Mouse (Mus musculus) heart, adult 2 months (tissue): ENCODE data around the gene Olfr1417. TPM values are rescaled to one million over a fixed set of nuclear protein-coding genes. Genes with fewer than 3 reads are reported as not detected.

Experiments
- DNase-seq, 2 experiments: peaks; one replicate each; pipeline ENCODE4 v3.0.0; 2021
- H3K27ac ChIP-seq: fragments of 200-600 bp; 2 replicates; pipeline ENCODE4 v1.8.1; 2022
- H3K27me3 ChIP-seq: fragments of 200-500 bp; 2 replicates; pipeline ENCODE4 v1.6.1; 2012; ENCODE audit warnings: mild to moderate bottlenecking, low read length, inconsistent platforms, mixed read lengths; ENCODE audit not compliant: control insufficient read depth, insufficient read depth
- H3K36me3 ChIP-seq: fragments of 200-500 bp; 2 replicates; pipeline ENCODE4 v1.6.1; 2012; ENCODE audit warnings: low read length, inconsistent platforms; ENCODE audit not compliant: control insufficient read depth, insufficient read depth
- H3K4me1 ChIP-seq: fragments of 200-500 bp; 2 replicates; pipeline ENCODE4 v1.6.1; 2011; ENCODE audit warnings: low read length; ENCODE audit not compliant: control insufficient read depth, insufficient read depth
- H3K4me3 ChIP-seq: fragments of 200-600 bp; 2 replicates; pipeline ENCODE4 v1.8.1; 2022
- H3K79me2 ChIP-seq: fragments of 200-500 bp; replicated peaks from 2 replicates; pipeline ENCODE4 v1.6.1; 2012; ENCODE audit warnings: mild to moderate bottlenecking, inconsistent platforms, low read length, moderate library complexity, mixed read lengths; ENCODE audit not compliant: control insufficient read depth, insufficient read depth
- H3K9ac ChIP-seq: fragments of 200-500 bp; 2 replicates; pipeline ENCODE4 v1.6.1; 2012; ENCODE audit warnings: low read depth, mild to moderate bottlenecking, control low read depth, inconsistent platforms, low read length, mixed read lengths
- CTCF ChIP-seq: fragments of 200-600 bp; IDR thresholded peaks from 2 replicates; pipeline ENCODE4 v1.8.1; 2022; ENCODE audit warnings: antibody characterized with exemption, mild to moderate bottlenecking, moderate library complexity
- EP300 ChIP-seq: fragments of 200-500 bp; IDR thresholded peaks from 2 replicates; pipeline ENCODE4 v1.6.1; 2011; ENCODE audit warnings: low read depth, low read length, control low read depth; ENCODE audit not compliant: insufficient read depth
- POLR2A ChIP-seq: fragments of 200-500 bp; IDR thresholded peaks from 2 replicates; pipeline ENCODE4 v1.6.1; 2011; ENCODE audit warnings: mild to moderate bottlenecking, low read depth, low read length, control low read depth; ENCODE audit not compliant: insufficient read depth
- WGBS: fragments of 180-500 bp; shearing (Covaris S2); methylation state at CpG from one replicate; pipeline ENCODE4 v1.1.7; 2018; 5-methylcytosine and 5-hydroxymethylcytosine counted together
- intact Hi-C: fragments of 180-260 bp; cut with DNase I; formaldehyde crosslinking; loops from one replicate; pipeline ENCODE4 v1.15.1; 2025
- polyA plus RNA-seq: library from polyadenylated mRNA; depleted of rRNA; stranded (reverse); fragments of >200 nt; gene quantifications from 2 replicates; pipeline ENCODE4 v1.2.3, GENCODE M21; 2012
- total RNA-seq, 2 experiments: library from RNA; stranded (reverse); gene quantifications; 2 replicates each; pipeline ENCODE4 v1.2.3; 2021

Gene Olfr1417
- total and polyA plus RNA-seq, 3 experiments = not detected

GRCm38 (mm10) chr19:11794447-11794846, 44.6 kb downstream of the Olfr1417 start:
- 73% methylated on average over 6 of the region's 6 CpGs for WGBS
- Histone ChIP-seq H3K27ac (no peak overlapping the region), H3K4me1 (no peaks in the 10 kb centered on the region), H3K36me3 (no peaks in the 10 kb centered on the region), H3K4me3 (no peak overlapping the region), H3K27me3 (no peaks in the 10 kb centered on the region), H3K9ac (no peak overlapping the region), H3K79me2 (no peaks in the 10 kb centered on the region)
- intact Hi-C loops = no loop called here
- no peak for TF ChIP-seq POLR2A
- TF ChIP-seq CTCF = no peak
- no peak for TF ChIP-seq EP300
- DNase-seq = no peak

- DNase-seq = no peak
- Histone ChIP-seq H3K27ac (no peak overlapping the region), H3K36me3 (no peaks in the 10 kb centered on the region), H3K4me1 (no peaks in the 10 kb centered on the region), H3K27me3 (no peaks in the 10 kb centered on the region), H3K9ac (no peak overlapping the region), H3K79me2 (no peaks in the 10 kb centered on the region), H3K4me3 (no peak overlapping the region)
- 80% methylated on average over 2 of the region's 2 CpGs for WGBS
- intact Hi-C loops = no loop called here
- TF ChIP-seq EP300 (no peak), CTCF (no peak), POLR2A (no peak)
These were observed 45.2 kb downstream of the Olfr1417 start for GRCm38 (mm10) chr19:11793741-11794359.

GRCm38 (mm10) chr19:11791825-11792224, 47.2 kb downstream of the Olfr1417 start:
- no peaks in the 10 kb centered on the region for H3K27me3 ChIP-seq
- DNase-seq = no peak
- WGBS = 52% methylated on average over 5 of the region's 5 CpGs
- intact Hi-C loops = no loop called here
- no peaks in the 10 kb centered on the region for H3K4me1 ChIP-seq
- no peak for TF ChIP-seq CTCF
- TF ChIP-seq EP300 = no peak
- no peak for TF ChIP-seq POLR2A
- no peaks in the 10 kb centered on the region for H3K36me3 ChIP-seq
- H3K4me3 ChIP-seq = no peak overlapping the region
- no peak overlapping the region for H3K9ac ChIP-seq
- no peak overlapping the region for H3K27ac ChIP-seq
- H3K79me2 ChIP-seq = no peaks in the 10 kb centered on the region

DNA sequence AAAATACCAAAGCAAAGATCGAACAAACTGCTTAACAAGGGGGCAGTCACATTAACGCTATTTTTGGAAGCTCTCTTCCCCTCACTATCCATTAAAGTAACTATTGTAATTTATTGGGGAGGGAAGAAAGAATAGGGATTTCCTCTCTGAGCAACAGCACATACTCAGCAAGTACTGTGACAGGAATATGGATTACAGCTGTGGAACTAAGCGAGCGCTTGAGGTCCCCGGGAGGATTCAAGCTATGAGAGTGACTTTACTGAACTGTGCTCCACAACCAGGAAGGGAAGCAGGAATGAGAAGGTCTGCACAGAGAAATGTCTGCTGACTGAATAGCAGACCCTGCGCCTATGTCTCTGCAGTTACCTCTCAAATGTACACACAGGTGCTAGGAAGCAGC, 50.1 kb downstream of the Olfr1417 start:
- no peak overlapping the region for H3K4me3 ChIP-seq
- no peaks in the 10 kb centered on the region for H3K36me3 ChIP-seq
- WGBS = 72% methylated on average over 6 of the region's 6 CpGs
- H3K79me2 ChIP-seq = no peaks in the 10 kb centered on the region
- no peaks in the 10 kb centered on the region for H3K27me3 ChIP-seq
- DNase-seq = no peak
- no peak overlapping the region for H3K27ac ChIP-seq
- no peaks in the 10 kb centered on the region for H3K4me1 ChIP-seq
- no peak overlapping the region for H3K9ac ChIP-seq
- no peak for TF ChIP-seq EP300
- no peak for TF ChIP-seq POLR2A
- no peak for TF ChIP-seq CTCF
- intact Hi-C loops = no loop called here

- Histone ChIP-seq H3K9ac (no peak overlapping the region), H3K4me1 (no peaks in the 10 kb centered on the region), H3K4me3 (no peak overlapping the region), H3K27ac (no peak overlapping the region), H3K79me2 (no peaks in the 10 kb centered on the region), H3K27me3 (no peaks in the 10 kb centered on the region), H3K36me3 (no peaks in the 10 kb centered on the region)
- 92% methylated on average over 6 of the region's 6 CpGs for WGBS
- TF ChIP-seq POLR2A = no peak
- TF ChIP-seq EP300 = no peak
- TF ChIP-seq CTCF = no peak
- no peak for DNase-seq
- intact Hi-C loops = no loop called here
These were observed 51.2 kb downstream of the Olfr1417 start for GRCm38 (mm10) chr19:11787826-11788225.

- WGBS = 91% methylated on average over 14 of the region's 14 CpGs
- Histone ChIP-seq H3K4me3 (no peak overlapping the region), H3K9ac (no peak overlapping the region), H3K4me1 (no peaks in the 10 kb centered on the region), H3K27ac (no peak overlapping the region), H3K36me3 (no peaks in the 10 kb centered on the region), H3K79me2 (no peaks in the 10 kb centered on the region), H3K27me3 (no peaks in the 10 kb centered on the region)
- DNase-seq = no peak
- TF ChIP-seq EP300 (no peak), CTCF (no peak), POLR2A (no peak)
- intact Hi-C loops = no loop called here
These were observed 53.4 kb downstream of the Olfr1417 start for GRCm38 (mm10) chr19:11785409-11786154.
